Mouse (Mus musculus): Measurements from ENCODE around the gene Thsd7b.
"Not testable (repeated sequence)": the region's sequence is repeated elsewhere in the genome, so short reads cannot be mapped to it uniquely, and the experiment has no call there.

GRCm38 (mm10) chr1:130186836-130187235, 913.7 kb downstream of the Thsd7b start:
- TF ChIP-seq ZC3H11A (IDR thresholded peaks at IDR 0.05; ENCODE audit: borderline replicate concordance, low read depth, low read length); HCFC1 (IDR thresholded peaks at IDR 0.05; ENCODE audit: borderline replicate concordance, insufficient read depth, low read length); ZNF384 (IDR thresholded peaks at IDR 0.05; ENCODE audit: low read depth, low read length); MAFK (IDR thresholded peaks at IDR 0.05; ENCODE audit: insufficient read depth, low read depth, low read length); CHD2 (IDR thresholded peaks at IDR 0.05; ENCODE audit: low read depth, low read length): not testable (repeated sequence)

Measured in ES-E14 (cell line).